Mouse (Mus musculus) CH12.LX (cell line): ENCODE results near the gene Slc4a1. TPM values are rescaled to one million over a fixed set of nuclear protein-coding genes. Genes with fewer than 3 reads are reported as not detected.

Experiments
- DNase-seq: peaks from one replicate; pipeline ENCODE4 v3.0.0-alpha.2; 2013; ENCODE audit errors: extremely low read depth
- H3K27ac ChIP-seq: 2 replicates; pipeline ENCODE4 v1.5.1; 2012; ENCODE audit warnings: low read depth, mild to moderate bottlenecking, control low read depth, moderate library complexity; ENCODE audit not compliant: insufficient read depth
- H3K27me3 ChIP-seq: replicated peaks from 2 replicates; pipeline ENCODE3; 2012; ENCODE audit warnings: inconsistent platforms
- H3K36me3 ChIP-seq, 2 experiments: replicated peaks in 1 of 2; 2 replicates each; pipeline versions ENCODE3 to v1.6.1; 2012; ENCODE audit warnings: inconsistent platforms in 1 of 2, low read length in 1 of 2, mild to moderate bottlenecking in 1 of 2, mixed read lengths in 1 of 2, moderate library complexity in 1 of 2; ENCODE audit not compliant: control insufficient read depth in 1 of 2, insufficient read depth in 1 of 2
- H3K4me1 ChIP-seq, 2 experiments: 2 replicates each; pipeline ENCODE4 v1.6.1; 2012; ENCODE audit warnings: inconsistent platforms in 1 of 2, moderate library complexity in 1 of 2; ENCODE audit not compliant: insufficient read depth in 2 of 2, control insufficient read depth in 1 of 2
- H3K4me2 ChIP-seq: 2 replicates; pipeline ENCODE4 v1.6.1; 2012; ENCODE audit warnings: low read depth, mild to moderate bottlenecking, control low read depth; ENCODE audit not compliant: poor library complexity, insufficient read depth, severe bottlenecking
- H3K4me3 ChIP-seq, 3 experiments: fragments of 150-350 bp in 1 of 3; sonication (generic) in 1 of 3; replicated peaks in 1 of 3; 2 replicates each; pipeline versions ENCODE3 to v1.5.1; 2011 to 2012; ENCODE audit warnings: low read depth in 2 of 3, low read length in 2 of 3, mild to moderate bottlenecking in 2 of 3, moderate library complexity in 2 of 3, control low read depth in 1 of 3, improper control_type of control experiment in 1 of 3, inconsistent platforms in 1 of 3, mixed read lengths in 1 of 3; ENCODE audit not compliant: poor library complexity in 1 of 3
- H3K79me2 ChIP-seq: replicated peaks from 2 replicates; pipeline ENCODE4 v1.6.1; 2012; ENCODE audit warnings: mild to moderate bottlenecking, moderate library complexity; ENCODE audit not compliant: control insufficient read depth, poor library complexity, insufficient read depth, severe bottlenecking; ENCODE audit errors: extremely low read depth
- H3K9ac ChIP-seq: 2 replicates; pipeline ENCODE4 v1.6.1; 2012; ENCODE audit warnings: low read depth, mild to moderate bottlenecking, control low read depth, moderate library complexity; ENCODE audit not compliant: insufficient read depth
- H3K9me3 ChIP-seq: replicated peaks from 2 replicates; pipeline ENCODE3; 2012; ENCODE audit warnings: low read length, inconsistent platforms, mixed read lengths
- BHLHE40 ChIP-seq: IDR thresholded peaks from 2 replicates; pipeline ENCODE4 v1.6.1; 2011; ENCODE audit warnings: mild to moderate bottlenecking, low read depth, low read length, improper control_type of control experiment
- CHD1 ChIP-seq: IDR thresholded peaks from 2 replicates; pipeline ENCODE4 v1.6.1; 2012; ENCODE audit warnings: low read depth, low read length, improper control_type of control experiment, inconsistent platforms
- CTCF ChIP-seq, 2 experiments: IDR thresholded peaks in 1 of 2; conservative IDR thresholded peaks in 1 of 2; 2 replicates each; pipeline ENCODE4 v1.5.1; 2011 to 2012; ENCODE audit warnings: low read depth in 2 of 2, low read length in 2 of 2, improper control_type of control experiment in 1 of 2, inconsistent platforms in 1 of 2, mild to moderate bottlenecking in 1 of 2, moderate library complexity in 1 of 2
- ELF1 ChIP-seq: IDR thresholded peaks from 2 replicates; pipeline ENCODE4 v1.6.1; 2014; ENCODE audit warnings: low read depth, mild to moderate bottlenecking, inconsistent platforms, low read length, improper control_type of control experiment
- EP300 ChIP-seq: IDR thresholded peaks from 2 replicates; pipeline ENCODE4 v1.6.1; 2011; ENCODE audit warnings: low read length, improper control_type of control experiment
- HCFC1 ChIP-seq: IDR thresholded peaks from 2 replicates; pipeline ENCODE4 v1.6.1; 2012; ENCODE audit warnings: low read depth, mild to moderate bottlenecking, inconsistent platforms, low read length, improper control_type of control experiment
- IRF4 ChIP-seq: IDR thresholded peaks from 2 replicates; pipeline ENCODE4 v1.6.1; 2014; ENCODE audit warnings: low read depth, mild to moderate bottlenecking, inconsistent platforms, low read length, improper control_type of control experiment
- JUN ChIP-seq: IDR thresholded peaks from 2 replicates; pipeline ENCODE4 v1.6.1; 2011; ENCODE audit warnings: low read depth, mild to moderate bottlenecking, low read length, improper control_type of control experiment, moderate library complexity; ENCODE audit not compliant: insufficient read depth
- KAT2A ChIP-seq: IDR thresholded peaks from 2 replicates; pipeline ENCODE4 v1.6.1; 2012; ENCODE audit warnings: low read length, improper control_type of control experiment, inconsistent platforms; ENCODE audit not compliant: insufficient replicate concordance
- MAFK ChIP-seq: IDR thresholded peaks from 2 replicates; pipeline ENCODE4 v1.6.1; 2011; ENCODE audit warnings: low read length, improper control_type of control experiment; ENCODE audit not compliant: insufficient replicate concordance
- MAZ ChIP-seq: IDR thresholded peaks from 2 replicates; pipeline ENCODE4 v1.6.1; 2012; ENCODE audit warnings: low read depth, mild to moderate bottlenecking, inconsistent platforms, low read length, improper control_type of control experiment, moderate library complexity
- MEF2A ChIP-seq: IDR thresholded peaks from 2 replicates; pipeline ENCODE4 v1.6.1; 2014; ENCODE audit warnings: low read depth, mild to moderate bottlenecking, inconsistent platforms, low read length, improper control_type of control experiment, borderline replicate concordance
- MXI1 ChIP-seq: IDR thresholded peaks from 2 replicates; pipeline ENCODE4 v1.6.1; 2011; ENCODE audit warnings: mild to moderate bottlenecking, low read depth, low read length, improper control_type of control experiment
- MYC ChIP-seq: IDR thresholded peaks from 2 replicates; pipeline ENCODE4 v1.6.1; 2011; ENCODE audit warnings: low read depth, mild to moderate bottlenecking, improper control_type of control experiment, low read length
- NELFE ChIP-seq: IDR thresholded peaks from 2 replicates; pipeline ENCODE4 v1.6.1; 2011; ENCODE audit warnings: low read depth, low read length, improper control_type of control experiment
- NRF1 ChIP-seq: IDR thresholded peaks from 2 replicates; pipeline ENCODE4 v1.6.1; 2014; ENCODE audit warnings: low read depth, mild to moderate bottlenecking, inconsistent platforms, low read length, improper control_type of control experiment, moderate library complexity
- PAX5 ChIP-seq: IDR thresholded peaks from 2 replicates; pipeline ENCODE4 v1.6.1; 2012; ENCODE audit warnings: low read length, inconsistent platforms, mixed read lengths
- POLR2AphosphoS2 ChIP-seq: IDR thresholded peaks from 2 replicates; pipeline ENCODE4 v1.6.1; 2011; ENCODE audit warnings: low read depth, low read length, improper control_type of control experiment
- TBP ChIP-seq: conservative IDR thresholded peaks from 2 replicates; pipeline ENCODE4 v1.6.1; 2011; ENCODE audit warnings: low read depth, low read length, improper control_type of control experiment
- TCF12 ChIP-seq: IDR thresholded peaks from 2 replicates; pipeline ENCODE4 v1.6.1; 2014; ENCODE audit warnings: low read depth, mild to moderate bottlenecking, inconsistent platforms, low read length, improper control_type of control experiment
- USF1 ChIP-seq: IDR thresholded peaks from 2 replicates; pipeline ENCODE4 v1.6.1; 2014; ENCODE audit warnings: low read depth, mild to moderate bottlenecking, inconsistent platforms, low read length, improper control_type of control experiment
- ZC3H11A ChIP-seq: IDR thresholded peaks from 2 replicates; pipeline ENCODE4 v1.6.1; 2012; ENCODE audit warnings: low read depth, mild to moderate bottlenecking, inconsistent platforms, low read length, improper control_type of control experiment
- ZKSCAN1 ChIP-seq: IDR thresholded peaks from 2 replicates; pipeline ENCODE4 v1.6.1; 2012; ENCODE audit warnings: low read depth, inconsistent platforms, low read length, improper control_type of control experiment, borderline replicate concordance
- ZMIZ1 ChIP-seq: IDR thresholded peaks from 2 replicates; pipeline ENCODE4 v1.6.1; 2012; ENCODE audit warnings: low read depth, mild to moderate bottlenecking, inconsistent platforms, low read length, improper control_type of control experiment
- ZNF384 ChIP-seq: IDR thresholded peaks from 2 replicates; pipeline ENCODE4 v1.6.1; 2012; ENCODE audit warnings: low read depth, low read length, improper control_type of control experiment, inconsistent platforms
- dilution Hi-C: fragments of 300-500 bp; cut with MboI; formaldehyde crosslinking; loops from 2 replicates; pipeline ENCODE4 v1.14.3; 2020; ENCODE audit warnings: low sequenced_read_pairs; ENCODE audit not compliant: extremely low pct_unique_long_range_greater_than_20kb, extremely low pct_ligation_motif_present
- in situ Hi-C: fragments of 300-500 bp; cut with MboI; formaldehyde crosslinking; loops from 3 replicates; pipeline ENCODE4 v1.14.3; 2019; ENCODE audit warnings: low sequenced_read_pairs, low pct_ligation_motif_present, low pct_unique_long_range_greater_than_20kb, mixed read lengths
- polyA plus RNA-seq: library from polyadenylated mRNA; unstranded; fragments of >175 nt; gene quantifications from 2 replicates; pipeline ENCODE4 v1.2.1, GENCODE M21; 2012; ENCODE audit warnings: low read depth; ENCODE audit not compliant: insufficient read length
- total RNA-seq, 2 experiments: library from RNA; depleted of rRNA; stranded (reverse); fragments of 300-350 nt in 1 of 2; fragments of >200 nt in 1 of 2; gene quantifications; 2 replicates each; pipeline ENCODE4 v1.2.3; 2012 to 2014

Gene Slc4a1
- total and polyA plus RNA-seq, 3 experiments, result 0.08 TPM; not detected in 2

DNA sequence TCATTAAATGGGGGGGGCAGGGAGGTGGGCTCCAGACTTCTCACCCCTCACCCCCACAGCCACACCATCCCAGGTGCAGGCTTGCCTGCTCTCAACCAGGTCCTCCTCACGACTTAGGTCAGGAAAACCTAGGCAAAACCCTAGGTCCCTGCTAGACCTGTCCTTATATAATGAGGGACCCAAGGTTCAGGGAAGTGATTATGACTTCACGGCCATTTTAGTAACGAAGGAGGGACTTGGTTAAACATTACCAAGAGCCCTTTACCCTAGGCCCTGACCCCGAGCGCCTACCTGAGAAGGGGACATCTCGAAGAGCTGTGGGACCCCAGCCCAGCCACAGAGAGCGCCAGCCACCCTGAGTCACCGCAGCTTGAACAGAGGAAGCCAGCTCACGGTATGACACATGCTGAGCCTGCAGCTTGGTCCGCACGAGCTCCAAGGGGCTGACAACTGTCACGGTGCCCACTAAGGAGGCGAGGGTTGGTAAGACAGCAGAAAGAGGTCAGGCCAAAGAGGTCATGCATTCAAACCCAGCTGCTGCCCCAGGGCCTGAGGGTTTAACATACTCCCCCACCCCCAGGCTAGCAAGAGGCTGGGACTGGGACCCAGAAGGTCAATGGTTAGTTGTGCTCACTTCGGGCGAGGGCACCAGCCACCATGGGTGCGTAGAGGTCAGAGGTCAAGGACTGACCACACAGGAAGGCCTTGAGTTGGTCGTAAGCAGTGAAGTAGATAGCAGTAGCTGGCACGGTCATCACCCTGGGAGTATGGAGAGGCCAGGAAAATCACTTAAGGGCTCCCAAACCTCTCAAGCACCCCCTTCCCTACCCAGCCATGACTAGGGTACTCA, 38.4 kb upstream of the Slc4a1 start:
- Histone ChIP-seq H3K79me2 (peaks cover 12% of the 10 kb centered on the region), H3K9ac (no peak overlapping the region), H3K27me3 (no peaks in the 10 kb centered on the region), H3K36me3 (peaks cover 43 to 60% of the 10 kb centered on the region in 2 experiments), H3K4me3 (no peak overlapping the region), H3K4me1 (peaks cover 8 to 34% of the 10 kb centered on the region in 2 experiments), H3K9me3 (no peaks in the 10 kb centered on the region), H3K27ac (no peak overlapping the region), H3K4me2 (no peak overlapping the region)
- in situ Hi-C loops (loop anchor here (5.0 kb wide), 1 partner anchor 82 kb away; no protein-coding TSS in a partner anchor), dilution Hi-C loops (loop anchor here (25.0 kb wide), 1 partner anchor 92 kb away; the partner anchor contains the start of gene Ubtf)
- TF ChIP-seq POLR2AphosphoS2, result no peak
- TF ChIP-seq BHLHE40, result no peak
- TF ChIP-seq NRF1, result no peak
- no peak for TF ChIP-seq CHD1
- TF ChIP-seq MAFK, result no peak
- TF ChIP-seq CTCF (conservative IDR thresholded peaks at IDR 0.05 in 1 of 2, IDR thresholded peaks at IDR 0.05 in 1 of 2; ENCODE audit: low read depth in 2 of 2, low read length in 2 of 2), result no peak
- TF ChIP-seq ZNF384, result no peak
- TF ChIP-seq ZKSCAN1, result no peak
- TF ChIP-seq IRF4, result no peak
- TF ChIP-seq TCF12, result no peak
- TF ChIP-seq ZMIZ1, result no peak
- TF ChIP-seq ELF1, result no peak
- no peak for TF ChIP-seq NELFE
- no peak for TF ChIP-seq MYC
- no peak for DNase-seq

DNA sequence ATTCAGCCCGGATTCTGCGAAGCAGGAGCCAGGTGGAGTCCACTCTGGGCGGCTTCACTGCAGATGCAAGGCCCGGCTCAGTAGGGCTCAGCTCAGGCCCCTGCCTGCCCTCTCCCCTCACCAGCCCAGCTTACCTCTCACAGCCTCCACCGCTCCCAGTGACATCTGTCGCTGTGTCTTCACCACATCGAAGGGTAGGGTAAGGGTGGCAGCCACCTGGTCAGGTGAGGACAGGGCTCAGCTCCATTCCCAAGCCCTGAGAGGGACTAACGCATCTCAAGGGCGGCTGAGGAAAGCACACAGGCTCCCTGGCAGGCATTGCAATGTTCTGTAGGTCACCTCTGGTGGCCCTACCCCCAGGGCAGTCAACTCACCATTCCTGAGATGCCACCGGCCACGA, 37.7 kb upstream of the Slc4a1 start:
- peaks cover 12% of the 10 kb centered on the region for H3K79me2 ChIP-seq
- in situ Hi-C loops, result no loop called here
- no peak for TF ChIP-seq MAZ
- TF ChIP-seq KAT2A, result no peak
- no peak for TF ChIP-seq BHLHE40
- TF ChIP-seq JUN, result no peak
- no peak for TF ChIP-seq USF1
- no peak for TF ChIP-seq EP300
- TF ChIP-seq TBP, result no peak
- no peak for TF ChIP-seq HCFC1
- TF ChIP-seq MEF2A, result no peak
- TF ChIP-seq MXI1, result no peak
- no peak for TF ChIP-seq ZC3H11A
- TF ChIP-seq ZMIZ1, result no peak
- no peak for TF ChIP-seq PAX5
- no peak for TF ChIP-seq ZNF384
- H3K4me3 ChIP-seq, result no peak overlapping the region
- H3K4me1 ChIP-seq, result peaks cover 8 to 29% of the 10 kb centered on the region in 2 experiments
- dilution Hi-C loops, result loop anchor here (25.0 kb wide), 1 partner anchor 91 kb away; the partner anchor contains the start of gene Ubtf
- H3K4me2 ChIP-seq, result no peak overlapping the region
- DNase-seq, result no peak
- no peaks in the 10 kb centered on the region for H3K27me3 ChIP-seq
- H3K36me3 ChIP-seq, result peaks cover 46 to 64% of the 10 kb centered on the region in 2 experiments
- H3K9me3 ChIP-seq, result no peaks in the 10 kb centered on the region
- H3K27ac ChIP-seq, result no peak overlapping the region
- H3K9ac ChIP-seq, result no peak overlapping the region
